Mouse (Mus musculus) urinary bladder, postnatal 25 days (tissue): ENCODE data around the gene Ephb1.

Experiments
- DNase-seq: peaks from one replicate; pipeline ENCODE4 v3.0.0; 2022; ENCODE audit warnings: low spot score

The Ephb1 gene

DNA sequence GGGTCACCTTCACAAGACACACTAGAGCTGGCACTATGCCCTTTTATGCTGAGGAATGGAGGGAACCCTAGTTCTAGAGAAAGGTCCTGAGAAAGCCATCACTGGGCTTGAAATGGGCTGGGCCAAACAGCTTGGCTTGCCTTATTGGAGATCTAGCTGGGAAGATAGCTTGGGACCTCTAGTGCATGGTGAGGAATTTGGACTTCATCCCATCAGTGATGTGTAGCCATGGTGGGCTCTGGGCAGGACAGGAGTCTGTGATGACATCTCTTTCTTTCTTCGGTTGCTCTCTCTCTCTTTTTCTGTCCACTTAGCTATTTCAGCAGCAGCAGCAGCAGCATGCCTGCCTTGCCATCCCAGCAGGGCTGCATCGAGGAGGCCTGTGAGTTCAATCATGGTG is 439.4 kb downstream of the Ephb1 start:
- DNase-seq, result no peak

DNA sequence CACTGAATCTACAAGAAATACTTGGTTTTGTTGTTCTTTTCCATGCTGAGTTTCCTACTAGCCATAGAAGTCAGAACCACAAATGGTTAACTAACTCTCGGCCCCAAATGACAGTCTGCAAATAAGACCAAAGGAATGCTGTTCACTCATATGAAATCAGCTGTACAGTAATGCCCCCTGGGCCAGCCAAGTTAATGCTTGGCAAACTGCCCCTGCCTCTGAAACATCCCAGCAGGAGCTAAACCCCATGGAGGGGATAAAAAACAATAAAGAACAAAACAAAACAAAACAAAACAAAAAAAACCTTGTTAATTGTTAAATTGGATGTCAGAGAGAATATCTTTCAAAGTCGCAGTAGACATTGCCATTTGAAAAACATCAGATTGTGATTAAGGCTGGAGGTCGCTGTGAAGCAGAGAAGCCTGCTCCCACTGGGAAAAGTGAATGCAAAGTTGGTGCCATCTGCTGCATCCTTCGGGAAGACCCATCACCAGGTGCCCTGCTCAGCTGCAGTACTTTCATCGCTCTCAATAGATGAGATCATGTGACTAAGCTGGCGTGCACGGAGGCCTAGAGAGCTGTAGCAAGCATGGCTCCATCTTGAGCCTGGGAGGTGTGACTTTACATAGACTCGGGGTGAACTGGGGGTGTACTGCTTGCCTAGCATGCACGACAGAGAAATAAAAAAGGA is 443.2 kb downstream of the Ephb1 start:
- no peak for DNase-seq

- DNase-seq, result no peak
Measured at GRCm38 (mm10) chr9:101909491-101909890, 445.0 kb downstream of the Ephb1 start.

DNA sequence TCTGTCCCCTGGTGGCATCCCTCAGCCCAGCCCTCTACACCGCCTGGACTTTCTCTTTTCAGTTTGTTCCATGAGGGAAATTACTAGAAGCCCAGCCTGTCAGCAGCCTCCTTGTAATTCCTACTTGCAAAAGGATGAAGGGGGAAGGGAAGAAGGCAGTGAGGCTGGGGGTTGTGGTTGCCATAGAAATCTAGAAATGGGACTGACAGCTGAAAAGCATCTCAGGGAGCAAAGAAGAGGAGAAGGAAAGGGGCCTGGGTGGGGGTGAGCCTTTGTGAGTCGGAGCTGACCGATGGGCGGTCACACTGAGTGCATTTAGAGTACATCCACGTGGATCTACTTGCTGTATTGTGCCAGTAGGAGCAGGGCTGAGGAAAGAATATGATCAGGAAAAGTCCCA is 445.6 kb downstream of the Ephb1 start:
- DNase-seq, result no peak

DNA sequence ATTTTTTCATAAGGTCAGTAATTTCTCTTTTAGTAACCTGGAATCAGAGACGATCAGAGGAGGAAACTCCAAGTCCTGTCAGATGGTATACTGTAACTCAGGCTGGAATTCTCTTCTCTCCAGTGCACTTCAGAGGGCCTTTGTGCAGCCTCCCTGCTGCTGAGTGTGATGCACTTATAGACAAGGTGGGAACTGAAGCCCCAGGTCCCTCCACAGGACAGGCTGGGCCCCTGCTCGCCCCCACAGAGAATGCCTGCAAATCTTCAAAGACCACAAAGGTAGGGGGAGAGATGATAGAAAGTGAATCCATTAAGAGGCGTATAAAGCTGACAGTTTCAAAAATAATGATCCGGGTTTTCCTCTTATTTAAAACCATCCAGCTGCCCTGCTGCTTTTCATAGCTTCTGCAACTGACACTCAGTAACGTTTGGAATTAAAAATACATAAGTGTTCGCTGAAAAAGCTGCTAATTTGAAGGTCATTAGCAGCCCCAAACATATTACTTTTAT is 446.7 kb downstream of the Ephb1 start:
- DNase-seq, result no peak

- no peak for DNase-seq
Measured at GRCm38 (mm10) chr9:101903406-101903805, 451.1 kb downstream of the Ephb1 start.

DNA sequence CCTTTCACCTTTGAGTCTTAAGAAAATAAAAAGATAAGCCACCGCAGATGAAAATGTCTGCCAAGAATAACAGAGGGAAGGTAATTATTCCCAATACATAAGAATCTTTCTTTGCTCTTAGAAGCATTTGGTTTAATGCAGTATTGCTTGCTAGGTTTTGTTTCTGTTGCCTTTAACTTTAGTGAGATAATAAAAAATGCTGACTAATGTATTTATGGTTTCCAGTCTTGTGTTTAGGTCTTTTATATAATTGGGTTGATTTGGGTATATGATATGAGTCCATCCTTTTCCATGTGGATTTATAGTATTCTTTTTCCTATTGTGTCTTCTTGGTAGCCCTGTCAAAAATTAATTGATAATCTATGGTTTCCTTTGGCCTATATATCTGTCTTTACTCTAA is 456.6 kb downstream of the Ephb1 start:
- no peak for DNase-seq

- no peak for DNase-seq
Measured at GRCm38 (mm10) chr9:101883295-101883694, 471.2 kb downstream of the Ephb1 start.

GRCm38 (mm10) chr9:101877109-101877987 is 477.1 kb downstream of the Ephb1 start:
- no peak for DNase-seq

GRCm38 (mm10) chr9:101875306-101875705 is 479.2 kb downstream of the Ephb1 start:
- DNase-seq, result no peak
